Mouse (Mus musculus) liver, embryonic 14.5 days (tissue): ENCODE results near the gene Wdr25.

Experiments used
- CTCF ChIP-seq: IDR thresholded peaks from 2 replicates; pipeline ENCODE4 v1.5.1; 2016; ENCODE audit warnings: antibody characterized with exemption, low read depth, control low read depth
- EP300 ChIP-seq: IDR thresholded peaks from 2 replicates; pipeline ENCODE4 v1.6.1; 2016; ENCODE audit warnings: antibody characterized with exemption, low read depth

DNA sequence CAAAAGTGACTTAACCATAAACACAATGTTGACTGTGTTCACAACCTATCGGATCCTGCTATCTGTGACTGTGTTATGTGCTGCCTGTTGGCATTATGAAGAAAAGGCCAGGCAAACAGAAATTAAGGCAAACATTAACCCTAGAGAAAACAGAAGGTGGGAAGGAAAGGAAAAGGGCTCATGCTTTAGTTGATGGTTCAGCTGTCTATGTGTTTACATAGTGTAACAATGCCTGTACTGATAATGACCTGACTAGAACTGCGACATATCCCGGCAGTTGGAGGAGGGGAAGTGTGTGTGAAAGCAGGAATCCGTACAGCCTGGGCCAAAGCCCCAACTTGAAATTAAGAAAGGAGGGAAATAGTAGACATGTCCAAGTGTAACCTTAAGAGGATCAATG, 6.4 kb upstream of the Wdr25 start:
- TF ChIP-seq CTCF (no peak), EP300 (no peak)
